Mouse (Mus musculus) spleen, postnatal 10 days (tissue): ENCODE data around the gene Letm1.

Source experiments
- DNase-seq, 2 experiments: peaks; one replicate each; pipeline ENCODE4 v3.0.0; 2021 to 2022; ENCODE audit warnings: low spot score in 2 of 2

The Letm1 gene

DNA sequence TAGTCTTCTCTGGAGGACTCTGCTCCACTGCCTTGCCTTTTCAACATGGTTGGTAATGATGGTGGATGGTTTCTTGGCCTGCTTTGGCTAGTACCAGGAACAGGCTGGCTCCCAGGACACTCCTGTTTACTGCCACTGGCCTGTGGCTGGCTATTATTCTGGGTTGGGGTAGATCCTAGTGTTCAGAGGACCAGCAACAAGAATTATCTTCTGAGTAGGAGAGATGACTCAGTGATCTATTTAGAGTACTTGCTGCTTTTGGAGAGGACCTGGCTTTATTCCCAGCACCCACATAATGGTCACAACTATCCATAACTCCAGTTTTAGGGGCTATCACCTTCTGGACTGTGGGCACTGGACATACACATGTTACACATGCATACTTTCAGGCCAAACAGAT lies 44.3 kb downstream of the Letm1 start:
- DNase-seq: no peak

DNA sequence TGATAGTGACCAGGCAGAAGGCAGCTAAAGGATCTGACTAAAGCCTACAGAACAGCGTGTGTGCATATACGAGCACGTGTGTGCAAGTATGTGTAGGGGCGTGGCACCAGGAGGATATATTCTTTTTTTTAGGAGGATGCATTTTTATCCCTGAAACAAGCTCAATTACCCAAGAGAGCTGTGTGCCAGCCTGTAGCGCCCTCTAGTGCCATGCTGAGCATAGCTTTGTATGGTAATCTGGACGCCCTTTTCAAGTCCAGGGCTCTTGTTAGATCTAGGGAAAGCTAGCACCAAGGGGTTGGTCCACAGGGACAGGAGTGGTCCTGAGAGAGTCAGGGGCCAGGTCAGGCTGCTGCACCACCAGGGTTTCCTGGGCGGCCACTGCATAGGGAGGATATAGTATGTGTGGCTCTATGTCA lies 44.7 kb downstream of the Letm1 start:
- DNase-seq: peak; percentile 26 to 74

DNA sequence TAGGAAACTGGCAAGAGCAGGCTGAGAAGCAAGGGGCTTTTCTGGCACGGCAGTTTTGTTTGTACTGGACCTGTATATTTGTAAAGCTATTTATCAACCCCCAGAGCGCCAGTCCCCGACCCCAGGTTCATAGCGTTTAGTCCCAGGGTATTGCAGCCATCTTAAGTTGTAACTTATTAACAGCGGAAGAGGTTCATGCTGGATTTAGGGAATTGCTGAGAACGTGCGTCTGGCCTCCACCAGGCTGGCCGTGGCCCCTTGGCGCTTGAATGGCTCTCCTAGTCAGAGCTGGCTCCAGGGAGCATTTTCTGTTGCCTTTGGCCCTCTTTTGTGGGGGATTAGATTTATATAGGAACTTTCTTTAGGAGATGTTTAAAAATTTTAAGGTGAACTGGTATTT lies 46.4 kb downstream of the Letm1 start:
- no peak for DNase-seq

DNA sequence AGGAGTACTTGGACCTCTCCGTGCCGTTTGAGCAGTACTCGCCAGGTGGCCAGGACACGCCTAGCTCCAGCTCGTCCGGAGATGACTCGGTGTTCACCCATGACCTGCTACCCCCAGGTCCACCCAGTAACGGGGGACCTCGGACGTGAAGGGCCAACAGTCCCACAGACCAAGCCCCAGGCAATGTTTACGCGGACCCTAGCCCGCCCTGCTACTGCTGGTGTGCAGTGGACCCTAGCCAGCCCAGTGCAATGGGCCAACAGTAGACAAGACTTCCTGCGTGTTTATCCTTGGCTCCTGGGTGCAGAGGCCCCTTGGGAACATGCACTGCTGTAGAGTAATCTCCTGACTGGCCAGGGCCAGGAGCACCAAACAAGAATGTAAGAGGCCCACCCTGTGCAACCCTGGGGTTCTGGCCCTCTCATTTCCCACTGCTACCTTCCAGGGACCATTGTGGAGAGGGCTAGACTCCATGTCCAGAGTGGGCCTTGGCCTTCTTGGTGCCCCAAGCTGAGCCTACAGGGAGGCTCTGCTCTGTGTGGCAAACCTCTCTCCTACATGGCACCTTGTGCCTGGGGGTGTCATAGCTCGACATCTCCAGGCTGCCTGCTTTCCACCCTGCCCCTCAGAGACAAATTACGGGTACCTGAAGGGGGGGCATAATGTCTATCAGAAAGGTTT lies 47.1 kb downstream of the Letm1 start:
- DNase-seq: no peak

DNA sequence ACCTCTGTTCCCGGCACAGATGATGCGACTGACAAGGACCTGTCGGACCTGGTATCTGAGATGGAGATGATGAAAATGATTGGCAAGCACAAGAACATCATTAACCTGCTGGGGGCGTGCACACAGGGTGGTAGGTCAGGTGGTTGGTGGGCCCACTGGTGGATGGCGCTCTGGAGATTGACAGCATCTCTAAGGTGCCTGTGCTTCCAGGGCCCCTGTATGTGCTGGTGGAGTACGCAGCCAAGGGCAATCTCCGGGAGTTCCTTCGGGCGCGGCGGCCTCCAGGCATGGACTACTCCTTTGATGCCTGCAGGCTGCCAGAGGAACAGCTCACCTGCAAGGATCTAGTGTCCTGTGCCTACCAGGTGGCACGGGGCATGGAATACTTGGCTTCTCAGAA lies 48.8 kb downstream of the Letm1 start:
- no peak for DNase-seq

DNA sequence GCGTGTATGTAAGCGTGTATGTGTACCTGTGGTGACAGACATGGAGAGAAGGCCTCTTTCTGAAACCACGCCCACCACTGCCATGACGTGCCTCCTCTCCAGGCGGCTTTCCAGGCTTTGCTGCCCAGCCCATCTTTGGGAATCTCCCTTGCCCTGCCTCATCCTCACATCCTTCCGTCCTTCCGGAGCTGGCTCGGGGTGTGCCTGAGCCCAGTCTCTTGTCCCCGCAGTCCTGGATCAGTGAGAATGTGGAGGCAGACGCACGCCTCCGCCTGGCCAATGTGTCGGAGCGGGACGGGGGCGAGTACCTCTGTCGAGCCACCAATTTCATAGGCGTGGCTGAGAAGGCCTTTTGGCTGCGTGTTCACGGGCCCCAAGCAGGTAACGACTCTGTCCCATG lies 51.6 kb downstream of the Letm1 start:
- DNase-seq: no peak

DNA sequence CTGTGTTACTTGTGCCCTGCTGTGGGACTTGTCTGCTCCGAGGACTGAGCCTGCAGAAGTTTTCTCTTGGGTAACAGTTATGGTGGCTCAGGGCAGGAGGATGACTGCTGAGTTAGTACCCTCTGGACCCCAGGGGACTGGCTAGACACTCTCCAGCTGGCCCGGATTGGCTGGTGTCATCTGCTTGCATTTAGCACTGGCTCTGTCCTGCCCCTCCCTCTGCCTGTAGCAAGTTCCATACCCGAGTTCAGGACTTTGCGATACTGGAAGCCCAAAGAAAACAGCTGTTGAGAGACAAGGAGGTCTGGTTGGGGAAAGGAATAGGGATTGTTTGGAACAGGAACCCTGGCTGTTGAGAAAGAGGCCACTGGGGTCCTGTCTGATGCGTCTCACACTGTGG lies 52.1 kb downstream of the Letm1 start:
- DNase-seq: no peak

DNA sequence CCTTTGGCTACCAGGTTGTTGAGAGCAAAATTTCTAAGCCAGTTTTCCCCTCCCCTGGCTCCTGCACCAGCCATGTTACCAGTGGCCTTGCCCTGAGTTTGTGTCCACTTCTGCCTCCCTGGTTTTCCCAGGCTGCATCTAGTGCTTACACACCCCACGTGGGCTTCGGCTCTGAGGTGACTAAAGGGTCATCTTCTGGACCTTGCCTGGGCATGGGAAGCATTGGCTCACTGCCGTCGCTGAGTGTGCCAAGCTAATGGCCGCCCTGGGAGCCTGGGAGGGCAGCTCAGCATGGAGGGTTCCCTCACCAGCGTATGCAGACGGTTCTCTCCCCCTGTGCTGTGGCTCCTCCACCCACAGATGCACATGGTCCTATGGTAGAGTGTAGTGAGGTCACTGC lies 53.8 kb downstream of the Letm1 start:
- no peak for DNase-seq

DNA sequence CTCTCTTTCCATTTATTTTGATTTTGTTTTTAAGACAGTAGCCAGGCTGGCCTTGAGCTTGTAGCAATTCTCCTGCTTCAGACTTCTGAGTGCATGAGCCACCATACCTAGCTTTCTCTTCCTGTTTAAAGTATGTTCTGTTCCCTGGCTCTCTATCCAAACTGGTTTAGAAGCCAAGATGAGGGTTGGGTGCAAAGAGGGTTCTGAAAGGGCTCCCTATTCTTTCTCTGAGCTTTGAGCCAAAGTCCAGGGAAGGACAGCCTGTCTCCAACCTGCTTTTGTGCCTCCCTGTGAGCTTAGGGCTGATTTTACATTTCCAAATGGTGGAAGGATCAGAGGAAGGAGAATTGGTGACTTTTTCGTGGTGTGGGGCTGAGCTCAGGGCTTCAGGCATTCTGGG lies 55.7 kb downstream of the Letm1 start:
- DNase-seq: no peak

DNA sequence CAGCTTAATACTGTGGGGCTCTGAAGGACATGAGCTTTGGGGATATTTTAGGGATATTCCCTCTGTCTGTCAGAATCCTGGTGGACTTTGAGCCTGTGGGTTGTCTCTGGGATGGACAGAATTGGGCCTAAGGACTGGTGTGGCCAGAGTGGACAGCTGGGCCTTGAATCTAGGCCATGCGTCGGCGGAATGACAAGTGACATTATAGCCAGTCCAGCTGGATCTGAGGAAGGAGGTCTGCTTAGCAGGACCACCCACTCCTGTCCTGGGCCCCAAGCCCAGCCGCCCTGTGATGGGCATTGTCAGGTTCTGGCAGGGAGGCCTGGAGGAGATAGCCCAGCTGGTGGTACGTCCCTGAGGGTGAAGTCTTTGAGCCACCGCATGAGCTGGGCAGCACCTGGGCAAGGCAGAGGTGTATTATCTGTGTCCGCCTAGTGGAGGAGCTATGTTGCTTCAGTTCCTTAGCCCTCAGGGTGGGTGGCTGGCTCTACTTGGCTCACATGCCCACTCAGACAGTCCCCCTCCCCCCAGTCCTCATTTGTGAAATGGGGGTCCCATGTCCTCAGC lies 56.5 kb downstream of the Letm1 start:
- DNase-seq: no peak

DNA sequence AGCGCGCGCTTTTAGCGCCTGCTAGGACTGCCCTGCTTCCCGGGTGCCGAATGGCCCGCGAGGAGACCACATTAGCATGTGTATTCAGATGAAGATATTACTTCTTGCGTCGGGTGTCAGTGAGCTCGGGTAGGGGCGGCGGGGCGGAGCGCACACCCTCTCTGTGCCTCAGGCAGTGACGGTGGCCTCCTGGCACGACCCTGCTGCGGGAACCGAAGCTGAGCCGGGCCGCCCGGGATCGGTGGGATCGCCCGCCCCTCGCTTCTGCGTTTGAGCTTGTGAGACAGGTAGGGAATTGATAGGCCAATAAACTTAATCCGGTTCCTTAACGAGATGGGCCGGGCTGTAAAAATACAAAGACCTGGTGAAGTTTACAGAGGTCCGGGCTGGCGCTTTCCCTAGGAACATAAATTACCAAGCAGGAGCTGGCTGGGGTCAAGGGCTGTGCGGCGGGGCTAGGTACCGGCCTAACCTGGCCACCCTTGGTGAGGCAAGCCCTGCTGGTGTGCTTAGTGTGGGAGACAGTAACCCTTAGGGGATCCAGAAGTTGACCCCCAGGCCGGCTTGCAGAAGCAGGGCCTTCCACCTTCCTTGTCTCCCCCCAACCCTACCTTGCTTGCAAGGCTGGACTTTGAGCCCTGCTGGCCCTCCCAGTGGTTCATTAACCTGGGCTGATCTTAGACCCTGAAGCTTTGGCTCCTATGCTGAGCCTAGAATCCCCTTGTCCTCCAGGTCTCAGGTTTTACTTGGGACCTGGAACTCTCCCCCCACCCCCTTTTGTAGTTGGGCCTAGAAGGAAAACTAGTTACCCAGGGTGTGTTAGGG lies 58.8 kb downstream of the Letm1 start:
- no peak for DNase-seq

DNA sequence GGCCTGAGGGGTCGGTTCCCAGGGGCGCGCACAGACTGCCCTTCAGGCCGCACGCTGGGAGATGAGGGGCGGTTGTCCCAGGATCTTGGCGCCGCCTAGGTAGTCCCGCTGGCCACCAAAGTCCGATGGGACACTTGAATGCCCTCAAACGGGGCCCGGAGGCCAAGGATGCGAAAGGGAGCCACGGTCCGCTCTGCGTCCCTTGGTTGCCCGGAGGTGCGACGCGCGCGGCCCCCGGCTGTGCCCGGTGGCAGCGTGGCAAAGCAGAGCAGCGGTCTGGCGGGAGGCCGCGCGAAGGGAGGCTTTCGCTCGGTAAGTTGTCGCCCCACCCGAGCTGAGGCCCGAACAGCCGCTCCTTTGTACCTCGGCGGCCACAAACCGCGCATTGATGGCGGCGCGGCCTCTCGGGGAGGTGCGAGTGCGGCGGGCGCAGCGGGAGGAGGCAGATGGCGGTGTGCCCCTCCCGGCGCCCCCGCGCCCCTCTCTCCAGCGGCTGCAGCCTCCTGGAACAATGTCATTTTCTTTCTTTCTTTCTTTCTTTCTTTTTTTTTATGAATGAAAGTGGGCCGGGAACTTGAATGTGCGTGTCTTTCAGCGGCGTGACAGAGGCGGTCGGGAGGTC lies 59.5 kb downstream of the Letm1 start:
- peak; percentile 14 to 24 for DNase-seq

DNA sequence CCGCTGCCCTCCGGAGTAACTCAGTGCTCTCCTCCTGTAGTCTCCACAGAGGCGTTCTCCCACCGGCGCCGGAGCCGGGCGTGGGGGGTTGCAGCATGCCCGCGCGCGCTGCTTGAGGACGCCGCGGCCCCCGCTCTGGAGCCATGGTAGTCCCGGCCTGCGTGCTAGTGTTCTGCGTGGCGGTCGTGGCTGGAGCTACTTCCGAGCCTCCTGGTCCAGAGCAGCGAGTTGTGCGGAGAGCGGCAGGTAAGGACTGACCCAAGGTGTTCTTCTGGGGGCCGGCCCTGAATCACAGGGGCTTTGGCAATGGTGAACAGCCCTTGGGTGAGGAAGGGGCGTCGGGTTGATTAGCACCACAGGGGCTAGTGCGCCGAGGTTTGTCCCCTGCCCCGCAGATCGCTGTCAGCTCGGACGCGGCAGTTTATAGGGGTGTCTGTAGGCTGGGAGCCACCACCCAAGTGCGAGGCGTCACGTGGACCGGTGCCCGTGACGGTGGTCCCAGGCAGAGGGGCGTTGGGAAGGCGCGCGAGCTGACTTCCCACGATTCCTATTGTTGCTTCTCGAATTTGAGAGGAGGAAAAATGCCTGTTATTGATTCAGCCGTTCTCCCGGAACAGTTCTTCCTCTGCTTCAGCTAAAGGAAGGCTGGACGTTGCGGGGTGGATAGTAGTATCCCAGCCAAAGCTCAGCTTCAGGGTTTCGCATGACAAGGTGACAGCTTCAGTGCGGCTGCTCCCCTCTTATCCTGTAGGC lies 60.2 kb downstream of the Letm1 start:
- peak in 1 of 2 experiments; percentile 11 for DNase-seq

DNA sequence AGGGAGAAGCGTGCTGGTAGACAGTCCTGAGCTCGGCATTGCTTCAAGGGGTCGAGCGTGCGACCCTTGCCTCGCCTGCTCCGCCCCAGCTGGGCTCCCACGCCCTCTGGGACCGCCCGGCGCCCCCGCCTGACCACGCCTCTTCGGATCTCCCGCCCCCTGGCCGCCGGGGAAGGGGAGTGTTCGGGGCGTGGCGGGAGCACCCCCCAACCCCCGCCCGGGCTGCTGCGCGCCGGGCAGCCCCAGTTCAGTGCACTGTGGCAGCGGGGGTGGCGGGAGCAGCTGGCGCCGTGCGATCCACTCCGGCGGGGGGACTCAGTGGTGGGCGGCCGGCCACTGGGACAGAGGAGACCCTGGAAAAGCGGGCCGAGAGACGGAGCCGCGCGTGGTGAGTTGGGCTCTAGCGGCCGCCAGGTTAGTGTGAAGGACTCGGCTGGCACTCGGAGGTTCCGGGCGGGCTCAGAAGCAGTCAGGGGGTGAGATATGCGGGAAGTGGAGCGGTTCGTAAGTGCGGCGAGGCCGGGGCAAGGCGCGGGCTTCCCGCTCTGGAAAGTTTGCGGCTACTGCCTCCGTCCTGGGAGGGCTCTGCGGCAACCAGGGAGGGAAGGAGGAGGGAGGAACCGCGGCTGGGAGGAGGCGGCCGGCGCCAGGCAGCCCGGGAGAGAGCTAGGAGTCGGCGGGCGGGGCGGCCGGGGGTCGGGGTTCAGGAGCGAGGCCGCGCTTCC lies 60.9 kb downstream of the Letm1 start, which contains the start of gene Fgfr3:
TSS of gene Fgfr3 (plus strand) at position 134 of the 725 bp plus-strand sequence.
- DNase-seq: peak; percentile 14 to 44

DNA sequence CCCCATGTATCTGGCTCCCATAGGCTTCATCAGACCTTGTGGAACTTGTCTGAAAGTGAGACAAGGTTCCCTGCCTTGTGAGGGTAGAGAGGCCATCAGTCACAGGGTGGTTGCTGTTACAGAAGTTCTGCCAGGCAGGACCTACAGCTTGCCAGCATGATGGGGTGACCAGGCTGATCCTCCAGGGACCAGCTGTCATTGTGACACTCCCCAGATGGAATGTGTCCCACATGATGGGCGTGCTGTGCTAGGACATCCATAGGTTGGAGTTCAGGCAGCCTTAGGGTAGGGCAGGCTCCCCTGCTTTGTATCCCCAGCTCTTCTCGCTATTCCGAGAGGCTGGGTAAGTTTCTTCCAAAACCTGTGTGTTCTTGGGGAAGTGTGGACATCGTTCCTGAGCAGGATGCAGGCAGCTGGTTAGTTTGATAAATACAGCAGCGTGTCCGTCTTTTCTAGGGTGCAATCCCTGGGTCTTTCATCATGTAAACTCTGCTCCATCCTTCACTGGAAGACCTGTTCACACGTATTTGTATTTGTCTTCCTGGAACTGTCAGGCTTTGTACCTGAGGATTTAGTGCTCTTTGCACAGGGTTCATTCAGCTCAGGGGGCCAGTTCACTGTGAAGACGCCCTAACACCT lies 61.6 kb downstream of the Letm1 start:
- DNase-seq: no peak

DNA sequence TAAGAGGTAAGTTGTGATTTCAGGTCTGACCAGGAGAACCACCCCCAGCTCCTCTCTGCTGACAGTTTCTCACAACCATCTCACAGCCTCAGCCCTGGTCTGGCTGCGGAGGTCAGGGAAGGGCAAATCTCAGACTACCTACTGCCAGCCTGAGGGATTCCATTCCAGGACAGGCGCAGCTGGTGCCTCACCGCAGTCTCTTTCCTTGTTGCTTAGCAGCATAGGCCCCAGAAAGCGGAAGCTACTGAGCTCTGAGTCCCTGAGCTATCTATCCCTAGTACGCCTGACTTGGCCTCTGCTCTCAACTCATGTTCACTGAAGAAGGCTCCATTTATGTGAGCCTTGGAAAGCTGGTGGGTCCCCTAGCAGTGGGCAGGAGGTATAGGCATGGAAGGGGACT lies 64.2 kb downstream of the Letm1 start:
- DNase-seq: no peak

DNA sequence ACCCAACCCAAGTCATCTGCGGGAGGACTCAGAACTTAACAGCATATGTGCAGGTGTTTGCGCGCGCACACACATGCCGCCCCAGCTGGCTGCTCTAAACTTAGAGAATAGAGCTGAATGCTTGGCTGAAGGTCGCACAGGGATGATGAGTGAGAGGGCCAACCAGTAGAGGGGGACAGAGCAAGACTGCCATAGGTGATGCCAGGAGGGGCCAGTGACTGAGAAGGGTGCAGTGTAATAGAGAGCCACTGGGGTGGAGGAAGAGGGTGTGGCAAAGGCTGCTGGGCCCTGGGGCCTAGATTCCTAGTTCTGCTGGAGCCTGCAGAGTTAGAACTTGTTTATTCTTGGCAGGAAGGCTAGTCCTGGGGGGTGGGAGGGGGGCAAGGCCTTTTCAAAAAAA lies 66.2 kb downstream of the Letm1 start:
- no peak for DNase-seq

DNA sequence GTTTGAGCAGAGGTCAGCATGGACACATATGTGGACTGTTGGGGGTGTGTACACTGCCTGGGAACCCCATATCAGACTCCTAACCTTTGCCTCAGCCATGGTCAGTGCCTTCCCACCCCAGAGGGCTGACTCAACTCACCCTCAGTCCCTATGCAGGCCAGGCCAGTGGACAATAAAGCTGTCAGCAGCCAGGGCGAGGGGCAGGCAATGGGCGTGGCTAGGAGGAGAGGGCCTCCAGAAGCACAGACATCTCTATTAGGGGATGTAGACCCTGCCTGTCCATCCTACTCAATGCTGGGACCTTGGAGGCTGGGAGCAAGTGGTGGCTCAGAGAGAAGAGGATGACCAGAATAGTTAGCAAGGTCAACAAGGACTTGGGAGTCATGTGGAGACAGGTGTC lies 67.4 kb downstream of the Letm1 start:
- DNase-seq: no peak

DNA sequence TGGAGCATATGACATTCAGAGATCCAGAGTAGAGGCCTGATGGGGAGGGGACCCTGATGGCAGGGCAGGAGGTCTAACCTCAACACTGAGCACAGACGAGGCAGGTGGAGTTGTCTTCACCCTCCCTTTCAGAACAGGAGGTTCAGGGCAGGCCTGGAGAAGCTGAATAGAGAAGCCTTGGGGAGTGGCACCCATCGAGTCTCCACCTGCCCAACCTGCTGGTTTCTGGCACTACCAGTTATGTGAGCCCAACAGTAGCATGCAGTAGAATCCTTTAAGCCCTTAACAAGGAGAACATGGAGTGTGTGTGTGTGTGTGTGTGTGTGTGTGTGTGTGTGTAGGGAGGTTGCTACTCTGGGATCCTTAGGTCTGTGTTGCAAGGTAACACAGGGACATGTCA lies 70.1 kb downstream of the Letm1 start:
- DNase-seq: no peak

DNA sequence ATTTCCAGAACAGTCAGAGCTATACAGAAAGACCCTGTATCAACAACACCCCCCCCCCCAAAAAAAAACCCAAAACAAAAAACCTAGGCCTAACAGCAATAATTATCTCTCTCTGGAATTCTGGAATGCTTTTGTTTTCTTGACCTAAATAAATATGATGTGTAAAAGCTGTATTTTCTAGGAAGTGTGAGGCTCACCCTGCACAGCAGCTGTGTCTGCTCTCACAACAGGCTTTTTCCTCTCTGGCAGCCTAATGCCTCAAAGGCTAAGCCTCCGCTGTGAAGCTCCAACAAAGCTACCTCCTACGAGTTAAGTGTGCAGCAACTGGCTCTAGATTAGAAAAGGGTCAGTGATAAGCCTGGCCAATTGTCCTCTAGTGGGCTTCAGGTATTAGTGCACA lies 73.6 kb downstream of the Letm1 start:
- DNase-seq: no peak

DNA sequence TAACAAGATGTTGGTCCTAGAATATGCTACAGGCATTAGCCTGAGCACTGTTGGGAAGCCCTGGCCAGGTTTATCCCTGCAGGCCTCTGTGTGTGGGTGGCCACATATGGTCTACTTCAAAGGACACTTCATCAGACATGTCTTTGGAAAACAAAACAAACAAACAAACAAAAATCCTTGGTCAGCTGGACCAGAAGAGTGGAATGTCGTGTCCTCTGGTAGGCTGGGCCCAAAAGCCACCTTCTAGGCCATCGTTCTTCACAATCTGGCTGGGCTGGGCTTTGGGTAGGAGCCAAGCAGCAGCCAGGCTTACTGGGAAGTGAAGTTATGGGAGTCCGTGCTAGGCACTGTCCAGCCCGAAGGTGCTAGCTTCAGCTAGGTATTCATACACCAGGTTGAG lies 75.5 kb downstream of the Letm1 start:
- DNase-seq: no peak
